Mouse (Mus musculus) limb, embryonic 11.5 days (tissue): ENCODE measurements around the gene Alkbh3. TPM values are rescaled to one million over a fixed set of nuclear protein-coding genes. Genes with fewer than 3 reads are reported as not detected.

Experiments
- ATAC-seq: fragments of 200-750 bp; cut with Nextera tagmentation; 2 replicates; pipeline ENCODE4 v1.8.0; 2017; ENCODE audit warnings: low read depth; ENCODE audit not compliant: insufficient number of reproducible peaks, low FRiP score, low TSS enrichment
- DNase-seq: peaks from one replicate; pipeline ENCODE4 v3.0.0-alpha.2; 2015; ENCODE audit warnings: low spot score
- H3K27ac ChIP-seq: fragments of 300-500 bp; sonication (generic); replicated peaks from 2 replicates; pipeline ENCODE4 v1.5.1; 2014; ENCODE audit warnings: low read depth, mild to moderate bottlenecking, low read length
- H3K27me3 ChIP-seq: fragments of 300-500 bp; sonication (generic); 2 replicates; pipeline ENCODE4 v1.6.1; 2014; ENCODE audit warnings: mild to moderate bottlenecking, low read length, mixed read lengths; ENCODE audit not compliant: control insufficient read depth, insufficient read depth
- H3K36me3 ChIP-seq: fragments of 300-500 bp; sonication (generic); 2 replicates; pipeline ENCODE4 v1.6.1; 2014; ENCODE audit warnings: mild to moderate bottlenecking, low read length, moderate library complexity, mixed read lengths; ENCODE audit not compliant: control insufficient read depth, insufficient read depth
- H3K4me1 ChIP-seq: fragments of 300-500 bp; sonication (generic); 2 replicates; pipeline ENCODE4 v1.6.1; 2014; ENCODE audit warnings: low read length, mixed read lengths; ENCODE audit not compliant: control insufficient read depth, insufficient read depth
- H3K4me2 ChIP-seq: fragments of 300-500 bp; sonication (generic); 2 replicates; pipeline ENCODE4 v1.6.1; 2014; ENCODE audit warnings: low read depth, mild to moderate bottlenecking, moderate library complexity; ENCODE audit not compliant: severe bottlenecking
- H3K4me3 ChIP-seq: fragments of 300-500 bp; sonication (generic); 2 replicates; pipeline ENCODE4 v1.5.1; 2014; ENCODE audit warnings: low read depth, low read length
- H3K9ac ChIP-seq: fragments of 300-500 bp; sonication (generic); 2 replicates; pipeline ENCODE4 v1.6.1; 2014; ENCODE audit warnings: mild to moderate bottlenecking, low read length
- H3K9me3 ChIP-seq: fragments of 300-500 bp; sonication (generic); 2 replicates; pipeline ENCODE4 v1.6.1; 2016; ENCODE audit warnings: low read length; ENCODE audit not compliant: control insufficient read depth
- whole genome bisulfite sequencing: fragments of 180-500 bp; shearing (Covaris S2); extraction: QIAGEN DNeasy Blood & Tissue Kit; methylation state at CpG from one replicate; pipeline ENCODE4 v1.1.7; 2014; 5-methylcytosine and 5-hydroxymethylcytosine counted together
- polyA plus RNA-seq: library from polyadenylated mRNA; unstranded; fragments of >200 nt; fragmentation: Nextera tagmentation; extraction: Ambion mirVana; gene quantifications from 2 replicates; pipeline ENCODE4 v1.2.1, GENCODE M21; 2014

Alkbh3 gene
- polyA plus RNA-seq, 1 experiment from 2014 or later = 58.2 TPM

DNA sequence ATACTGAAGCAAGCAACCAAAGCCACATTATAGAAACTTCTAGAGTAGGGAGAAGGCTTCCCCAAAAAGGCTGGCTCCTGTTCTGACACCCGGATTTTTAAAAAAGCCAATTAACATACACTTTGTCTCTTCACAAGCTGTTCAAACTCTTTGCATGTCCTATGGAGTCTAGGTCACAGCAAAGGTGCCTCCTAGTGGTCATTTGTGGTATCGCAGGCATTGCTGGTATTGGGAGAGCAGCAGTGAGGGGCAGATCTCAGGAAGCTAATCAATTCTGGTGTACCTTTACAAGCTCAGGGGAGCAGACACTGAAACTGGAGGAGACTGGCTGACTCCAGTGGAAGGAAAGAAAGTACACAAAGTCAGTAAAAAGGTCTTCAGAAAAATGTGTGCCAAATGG lies 8.3 kb downstream of the Alkbh3 start:
- WGBS = 7% methylated on average over 2 of the region's 2 CpGs
- Histone ChIP-seq H3K4me2 (no peak overlapping the region), H3K36me3 (no peaks in the 10 kb centered on the region; the same call in 1 of the 2 replicates), H3K4me1 (no peaks in the 10 kb centered on the region), H3K4me3 (no peak overlapping the region), H3K9me3 (no peaks in the 10 kb centered on the region), H3K27me3 (no peaks in the 10 kb centered on the region), H3K27ac (no peak overlapping the region), H3K9ac (no peak overlapping the region)
- ATAC-seq (no peak), DNase-seq (peak; percentile 92)

- H3K9ac ChIP-seq = no peak overlapping the region
- no peaks in the 10 kb centered on the region for H3K9me3 ChIP-seq
- ATAC-seq = no peak
- H3K36me3 ChIP-seq = no peaks in the 10 kb centered on the region; the same call in 1 of the 2 replicates
- H3K27me3 ChIP-seq = no peaks in the 10 kb centered on the region
- H3K27ac ChIP-seq = no peak overlapping the region
- H3K4me1 ChIP-seq = no peaks in the 10 kb centered on the region
- WGBS = 90% methylated on average over 4 of the region's 4 CpGs
- no peak for DNase-seq
- H3K4me2 ChIP-seq = no peak overlapping the region
- H3K4me3 ChIP-seq = no peak overlapping the region
Measured at GRCm38 (mm10) chr2:94001918-94002317, 8.7 kb downstream of the Alkbh3 start.

GRCm38 (mm10) chr2:94001411-94001810 lies 9.2 kb downstream of the Alkbh3 start:
- Histone ChIP-seq H3K4me2 (no peak overlapping the region), H3K9me3 (no peaks in the 10 kb centered on the region), H3K27me3 (no peaks in the 10 kb centered on the region), H3K36me3 (no peaks in the 10 kb centered on the region; the same call in 1 of the 2 replicates), H3K4me1 (no peaks in the 10 kb centered on the region), H3K9ac (no peak overlapping the region), H3K27ac (no peak overlapping the region), H3K4me3 (no peak overlapping the region)
- 84% methylated on average over 6 of the region's 6 CpGs for WGBS
- DNase-seq = no peak
- no peak for ATAC-seq

GRCm38 (mm10) chr2:93996254-93996653 lies 14.4 kb downstream of the Alkbh3 start, which contains the start of gene Gm27027:
Gene Gm27027 (minus strand): TSS chr2:93996354.
- H3K27ac ChIP-seq = no peak within 1 kb of the TSS
- no peak within 1 kb of the TSS for H3K9ac ChIP-seq
- no peak within 1 kb of the TSS for H3K4me2 ChIP-seq
- 94% methylated on average over 6 of the region's 6 CpGs for WGBS
- no peaks in the 10 kb centered on the region for H3K27me3 ChIP-seq
- DNase-seq (no peak), ATAC-seq (no peak)
- H3K4me3 ChIP-seq = no peak within 1 kb of the TSS
- H3K4me1 ChIP-seq = no peaks in the 10 kb centered on the region
- no peaks in the 10 kb centered on the region; the same call in 1 of the 2 replicates for H3K36me3 ChIP-seq
- no peaks in the 10 kb centered on the region for H3K9me3 ChIP-seq

DNA sequence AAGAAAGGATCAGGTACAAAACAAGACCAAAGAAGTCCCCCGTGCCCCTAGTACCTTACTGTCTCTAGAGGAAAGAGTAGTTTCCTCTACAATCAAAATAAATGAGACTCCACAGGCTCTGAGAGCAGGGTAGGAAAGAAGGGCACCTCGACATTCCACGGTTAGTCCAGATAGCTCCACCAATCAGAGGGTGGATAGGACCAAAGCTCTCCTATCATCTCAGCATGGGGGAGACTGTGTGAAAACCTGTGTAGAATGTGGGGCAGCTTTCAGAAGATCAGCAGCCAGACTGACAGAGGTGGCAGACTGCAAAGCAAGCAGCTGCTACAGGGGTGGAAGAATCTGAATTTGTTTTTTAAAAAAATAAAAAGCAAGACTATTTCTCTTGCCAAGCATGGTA lies 17.8 kb downstream of the Alkbh3 start:
- H3K36me3 ChIP-seq = peaks cover 3% of the 10 kb centered on the region; the same call in 1 of the 2 replicates
- no peaks in the 10 kb centered on the region for H3K9me3 ChIP-seq
- no peaks in the 10 kb centered on the region for H3K4me1 ChIP-seq
- WGBS = 78% methylated on average over 3 of the region's 3 CpGs
- H3K4me3 ChIP-seq = no peak overlapping the region
- no peak overlapping the region for H3K4me2 ChIP-seq
- ATAC-seq (no peak), DNase-seq (no peak)
- no peak overlapping the region for H3K27ac ChIP-seq
- no peaks in the 10 kb centered on the region for H3K27me3 ChIP-seq
- no peak overlapping the region for H3K9ac ChIP-seq

DNA sequence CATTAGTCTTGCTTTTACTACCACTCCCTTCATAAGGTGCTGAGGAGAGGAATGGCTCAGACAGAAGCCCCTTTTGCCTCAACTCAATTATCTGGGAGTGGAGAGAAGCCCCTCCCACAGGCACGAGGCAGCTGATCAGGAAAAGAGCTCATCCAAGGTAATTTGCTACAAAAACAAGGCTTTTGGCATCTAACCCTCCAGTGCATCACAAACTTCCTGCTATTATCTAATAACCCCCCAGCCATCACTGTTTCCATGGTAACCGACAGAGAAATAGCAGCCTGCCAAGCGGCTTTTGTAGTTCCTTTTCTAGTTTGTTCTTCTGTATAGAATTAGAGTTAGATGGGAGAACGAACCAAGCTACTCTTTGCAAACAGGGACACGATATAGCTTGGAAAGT lies 18.3 kb downstream of the Alkbh3 start:
- no peaks in the 10 kb centered on the region for H3K27me3 ChIP-seq
- no peak overlapping the region for H3K27ac ChIP-seq
- no peak overlapping the region for H3K4me3 ChIP-seq
- no peak overlapping the region for H3K9ac ChIP-seq
- WGBS = 72% methylated on average over 5 of the region's 5 CpGs
- peaks cover 3% of the 10 kb centered on the region; the same call in 1 of the 2 replicates for H3K36me3 ChIP-seq
- DNase-seq (no peak), ATAC-seq (no peak)
- no peaks in the 10 kb centered on the region for H3K4me1 ChIP-seq
- no peak overlapping the region for H3K4me2 ChIP-seq
- H3K9me3 ChIP-seq = no peaks in the 10 kb centered on the region

DNA sequence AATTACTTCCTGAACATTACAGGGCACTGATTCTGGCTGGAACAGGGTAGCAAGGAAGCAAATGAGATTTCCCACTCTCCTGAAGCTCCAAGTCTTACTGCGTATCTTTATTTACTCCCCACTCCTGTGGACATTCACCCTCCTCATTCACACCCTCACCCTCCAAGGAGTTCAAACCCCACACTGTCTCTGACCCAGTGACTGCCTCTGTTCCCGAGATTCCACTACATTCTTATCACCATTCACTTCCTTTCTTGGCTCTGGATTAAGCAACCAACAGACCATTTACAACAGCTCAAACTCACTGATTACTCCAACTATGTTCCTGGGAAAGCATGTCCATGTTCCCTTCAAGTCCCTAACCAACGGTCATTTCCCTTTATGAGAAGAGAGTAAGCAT lies 19.3 kb downstream of the Alkbh3 start:
- no peak for DNase-seq
- no peak overlapping the region for H3K4me3 ChIP-seq
- no peak for ATAC-seq
- no peaks in the 10 kb centered on the region for H3K4me1 ChIP-seq
- H3K4me2 ChIP-seq = no peak overlapping the region
- peaks cover 3% of the 10 kb centered on the region; the same call in 1 of the 2 replicates for H3K36me3 ChIP-seq
- WGBS = 86% methylated on average over 3 of the region's 3 CpGs
- no peak overlapping the region for H3K27ac ChIP-seq
- no peaks in the 10 kb centered on the region for H3K9me3 ChIP-seq
- no peak overlapping the region for H3K9ac ChIP-seq
- no peaks in the 10 kb centered on the region for H3K27me3 ChIP-seq

DNA sequence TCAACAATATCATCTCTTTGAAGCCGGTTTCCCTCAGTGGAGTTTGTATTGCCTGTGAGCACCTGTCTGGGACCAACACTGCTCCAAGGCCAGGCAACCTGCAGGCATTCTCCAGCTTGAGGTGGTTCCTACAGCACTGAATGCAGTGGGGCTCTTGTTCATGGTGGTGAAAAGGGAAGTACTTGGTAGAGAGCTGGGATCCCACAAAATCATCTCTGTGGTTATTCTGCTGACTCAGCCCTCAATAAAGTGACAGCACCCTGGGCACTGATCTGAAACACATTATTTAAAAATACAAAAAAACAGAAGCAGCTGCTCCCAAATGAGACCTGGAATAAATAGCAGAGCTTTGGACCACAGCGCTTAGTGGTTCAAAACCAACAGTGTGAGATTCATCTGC lies 22.2 kb downstream of the Alkbh3 start:
- no peak overlapping the region for H3K4me3 ChIP-seq
- no peaks in the 10 kb centered on the region for H3K4me1 ChIP-seq
- DNase-seq (no peak), ATAC-seq (no peak)
- peaks cover 5% of the 10 kb centered on the region; the same call in 1 of the 2 replicates for H3K36me3 ChIP-seq
- H3K4me2 ChIP-seq = no peak overlapping the region
- H3K9me3 ChIP-seq = no peaks in the 10 kb centered on the region
- no peak overlapping the region for H3K27ac ChIP-seq
- no peak overlapping the region for H3K9ac ChIP-seq
- H3K27me3 ChIP-seq = no peaks in the 10 kb centered on the region
- whole genome bisulfite sequencing = 90% methylated on average over 2 of the region's 2 CpGs
